Mouse (Mus musculus) bone marrow, adult 2 months (tissue): ENCODE results near the gene Ceacam2.
"Not testable (repeated sequence)": the region's sequence is repeated elsewhere in the genome, so short reads cannot be mapped to it uniquely, and the experiment has no call there.

ENCODE experiments used
- CTCF ChIP-seq: fragments of 200-500 bp; IDR thresholded peaks from 2 replicates; pipeline ENCODE4 v1.5.1; 2011; ENCODE audit warnings: low read length, control low read depth; ENCODE audit not compliant: control insufficient read depth, insufficient read depth
- POLR2A ChIP-seq: fragments of 200-500 bp; IDR thresholded peaks from 2 replicates; pipeline ENCODE4 v1.6.1; 2011; ENCODE audit warnings: low read depth, mild to moderate bottlenecking, control low read depth, low read length, borderline replicate concordance; ENCODE audit not compliant: control insufficient read depth

GRCm38 (mm10) chr7:25471821-25472220, 67.8 kb downstream of the Ceacam2 start:
- not testable (repeated sequence) for TF ChIP-seq CTCF, POLR2A
